Mouse (Mus musculus) CH12.LX (cell line): ENCODE results near the gene Gm37240. TPM values are rescaled to one million over a fixed set of nuclear protein-coding genes. Genes with fewer than 3 reads are reported as not detected.

Experiments
- DNase-seq: peaks from one replicate; pipeline ENCODE4 v3.0.0-alpha.2; 2013; ENCODE audit errors: extremely low read depth
- H3K27ac ChIP-seq: 2 replicates; pipeline ENCODE4 v1.5.1; 2012; ENCODE audit warnings: low read depth, mild to moderate bottlenecking, control low read depth, moderate library complexity; ENCODE audit not compliant: insufficient read depth
- H3K27me3 ChIP-seq: replicated peaks from 2 replicates; pipeline ENCODE3; 2012; ENCODE audit warnings: inconsistent platforms
- H3K36me3 ChIP-seq, 2 experiments: replicated peaks in 1 of 2; 2 replicates each; pipeline versions ENCODE3 to v1.6.1; 2012; ENCODE audit warnings: inconsistent platforms in 1 of 2, low read length in 1 of 2, mild to moderate bottlenecking in 1 of 2, mixed read lengths in 1 of 2, moderate library complexity in 1 of 2; ENCODE audit not compliant: control insufficient read depth in 1 of 2, insufficient read depth in 1 of 2
- H3K4me1 ChIP-seq, 2 experiments: 2 replicates each; pipeline ENCODE4 v1.6.1; 2012; ENCODE audit warnings: inconsistent platforms in 1 of 2, moderate library complexity in 1 of 2; ENCODE audit not compliant: insufficient read depth in 2 of 2, control insufficient read depth in 1 of 2
- H3K4me2 ChIP-seq: 2 replicates; pipeline ENCODE4 v1.6.1; 2012; ENCODE audit warnings: low read depth, mild to moderate bottlenecking, control low read depth; ENCODE audit not compliant: poor library complexity, insufficient read depth, severe bottlenecking
- H3K4me3 ChIP-seq, 3 experiments: fragments of 150-350 bp in 1 of 3; sonication (generic) in 1 of 3; replicated peaks in 1 of 3; 2 replicates each; pipeline versions ENCODE3 to v1.5.1; 2011 to 2012; ENCODE audit warnings: low read depth in 2 of 3, low read length in 2 of 3, mild to moderate bottlenecking in 2 of 3, moderate library complexity in 2 of 3, control low read depth in 1 of 3, improper control_type of control experiment in 1 of 3, inconsistent platforms in 1 of 3, mixed read lengths in 1 of 3; ENCODE audit not compliant: poor library complexity in 1 of 3
- H3K79me2 ChIP-seq: replicated peaks from 2 replicates; pipeline ENCODE4 v1.6.1; 2012; ENCODE audit warnings: mild to moderate bottlenecking, moderate library complexity; ENCODE audit not compliant: control insufficient read depth, poor library complexity, insufficient read depth, severe bottlenecking; ENCODE audit errors: extremely low read depth
- H3K9ac ChIP-seq: 2 replicates; pipeline ENCODE4 v1.6.1; 2012; ENCODE audit warnings: low read depth, mild to moderate bottlenecking, control low read depth, moderate library complexity; ENCODE audit not compliant: insufficient read depth
- H3K9me3 ChIP-seq: replicated peaks from 2 replicates; pipeline ENCODE3; 2012; ENCODE audit warnings: low read length, inconsistent platforms, mixed read lengths
- CHD1 ChIP-seq: IDR thresholded peaks from 2 replicates; pipeline ENCODE4 v1.6.1; 2012; ENCODE audit warnings: low read depth, low read length, improper control_type of control experiment, inconsistent platforms
- CHD2 ChIP-seq: IDR thresholded peaks from 2 replicates; pipeline ENCODE4 v1.6.1; 2011; ENCODE audit warnings: low read length, improper control_type of control experiment
- E2F4 ChIP-seq: IDR thresholded peaks from 2 replicates; pipeline ENCODE4 v1.6.1; 2011; ENCODE audit warnings: low read depth, low read length, improper control_type of control experiment; ENCODE audit not compliant: insufficient replicate concordance
- EP300 ChIP-seq: IDR thresholded peaks from 2 replicates; pipeline ENCODE4 v1.6.1; 2011; ENCODE audit warnings: low read length, improper control_type of control experiment
- ETS1 ChIP-seq: conservative IDR thresholded peaks from 2 replicates; pipeline ENCODE4 v1.6.1; 2012; ENCODE audit warnings: low read depth, mild to moderate bottlenecking, inconsistent platforms, low read length, improper control_type of control experiment, moderate library complexity
- GABPA ChIP-seq: IDR thresholded peaks from 2 replicates; pipeline ENCODE4 v1.6.1; 2012; ENCODE audit warnings: low read depth, low read length, improper control_type of control experiment, inconsistent platforms; ENCODE audit not compliant: insufficient replicate concordance
- HCFC1 ChIP-seq: IDR thresholded peaks from 2 replicates; pipeline ENCODE4 v1.6.1; 2012; ENCODE audit warnings: low read depth, mild to moderate bottlenecking, inconsistent platforms, low read length, improper control_type of control experiment
- IRF4 ChIP-seq: IDR thresholded peaks from 2 replicates; pipeline ENCODE4 v1.6.1; 2014; ENCODE audit warnings: low read depth, mild to moderate bottlenecking, inconsistent platforms, low read length, improper control_type of control experiment
- JUN ChIP-seq: IDR thresholded peaks from 2 replicates; pipeline ENCODE4 v1.6.1; 2011; ENCODE audit warnings: low read depth, mild to moderate bottlenecking, low read length, improper control_type of control experiment, moderate library complexity; ENCODE audit not compliant: insufficient read depth
- JUND ChIP-seq: conservative IDR thresholded peaks from 2 replicates; pipeline ENCODE4 v1.6.1; 2011; ENCODE audit warnings: low read depth, low read length, improper control_type of control experiment
- NELFE ChIP-seq: IDR thresholded peaks from 2 replicates; pipeline ENCODE4 v1.6.1; 2011; ENCODE audit warnings: low read depth, low read length, improper control_type of control experiment
- NRF1 ChIP-seq: IDR thresholded peaks from 2 replicates; pipeline ENCODE4 v1.6.1; 2014; ENCODE audit warnings: low read depth, mild to moderate bottlenecking, inconsistent platforms, low read length, improper control_type of control experiment, moderate library complexity
- PAX5 ChIP-seq: IDR thresholded peaks from 2 replicates; pipeline ENCODE4 v1.6.1; 2012; ENCODE audit warnings: low read length, inconsistent platforms, mixed read lengths
- POLR2A ChIP-seq: IDR thresholded peaks from 2 replicates; pipeline ENCODE4 v1.6.1; 2011; ENCODE audit warnings: low read depth, mild to moderate bottlenecking, improper control_type of control experiment, low read length
- POLR2AphosphoS2 ChIP-seq: IDR thresholded peaks from 2 replicates; pipeline ENCODE4 v1.6.1; 2011; ENCODE audit warnings: low read depth, low read length, improper control_type of control experiment
- RCOR1 ChIP-seq: conservative IDR thresholded peaks from 2 replicates; pipeline ENCODE4 v1.6.1; 2012; ENCODE audit warnings: low read depth, mild to moderate bottlenecking, inconsistent platforms, low read length, improper control_type of control experiment
- SMC3 ChIP-seq: IDR thresholded peaks from 2 replicates; pipeline ENCODE4 v1.6.1; 2011; ENCODE audit warnings: low read depth, low read length, improper control_type of control experiment
- TBP ChIP-seq: conservative IDR thresholded peaks from 2 replicates; pipeline ENCODE4 v1.6.1; 2011; ENCODE audit warnings: low read depth, low read length, improper control_type of control experiment
- USF2 ChIP-seq: conservative IDR thresholded peaks from 2 replicates; pipeline ENCODE4 v1.6.1; 2011; ENCODE audit warnings: low read depth, low read length, improper control_type of control experiment
- ZC3H11A ChIP-seq: IDR thresholded peaks from 2 replicates; pipeline ENCODE4 v1.6.1; 2012; ENCODE audit warnings: low read depth, mild to moderate bottlenecking, inconsistent platforms, low read length, improper control_type of control experiment
- ZMIZ1 ChIP-seq: IDR thresholded peaks from 2 replicates; pipeline ENCODE4 v1.6.1; 2012; ENCODE audit warnings: low read depth, mild to moderate bottlenecking, inconsistent platforms, low read length, improper control_type of control experiment
- dilution Hi-C: fragments of 300-500 bp; cut with MboI; formaldehyde crosslinking; loops from 2 replicates; pipeline ENCODE4 v1.14.3; 2020; ENCODE audit warnings: low sequenced_read_pairs; ENCODE audit not compliant: extremely low pct_unique_long_range_greater_than_20kb, extremely low pct_ligation_motif_present
- in situ Hi-C: fragments of 300-500 bp; cut with MboI; formaldehyde crosslinking; loops from 3 replicates; pipeline ENCODE4 v1.14.3; 2019; ENCODE audit warnings: low sequenced_read_pairs, low pct_ligation_motif_present, low pct_unique_long_range_greater_than_20kb, mixed read lengths
- polyA plus RNA-seq: library from polyadenylated mRNA; unstranded; fragments of >175 nt; gene quantifications from 2 replicates; pipeline ENCODE4 v1.2.1, GENCODE M21; 2012; ENCODE audit warnings: low read depth; ENCODE audit not compliant: insufficient read length
- total RNA-seq, 2 experiments: library from RNA; depleted of rRNA; stranded (reverse); fragments of 300-350 nt in 1 of 2; fragments of >200 nt in 1 of 2; gene quantifications; 2 replicates each; pipeline ENCODE4 v1.2.3; 2012 to 2014

Gm37240 gene
- total and polyA plus RNA-seq, 3 experiments, result 0.08 to 0.19 (median 0.14) TPM

- TF ChIP-seq SMC3 (no peak), E2F4 (no peak), TBP (no peak), CHD1 (no peak), EP300 (no peak)
- Histone ChIP-seq H3K9me3 (no peaks in the 10 kb centered on the region), H3K27me3 (no peaks in the 10 kb centered on the region), H3K4me2 (no peak overlapping the region), H3K4me1 (peaks cover 0 to 5% of the 10 kb centered on the region in 2 experiments; a peak in 1 of 4 replicates), H3K27ac (no peak overlapping the region), H3K79me2 (no peaks in the 10 kb centered on the region), H3K36me3 (peaks cover 8 to 40% of the 10 kb centered on the region in 2 experiments), H3K9ac (no peak overlapping the region), H3K4me3 (no peak overlapping the region)
- no peak for DNase-seq
- in situ Hi-C loops (no loop called here), dilution Hi-C loops (no loop called here)
These were observed 1371.2 kb downstream of the Gm37240 start for GRCm38 (mm10) chr3:84516163-84516562.

GRCm38 (mm10) chr3:84512774-84513515 is 1374.4 kb downstream of the Gm37240 start:
- H3K4me1 ChIP-seq, result no peaks in the 10 kb centered on the region
- dilution Hi-C loops, result no loop called here
- no peak for DNase-seq
- H3K4me3 ChIP-seq, result no peak overlapping the region
- in situ Hi-C loops, result no loop called here
- H3K9me3 ChIP-seq, result no peaks in the 10 kb centered on the region
- TF ChIP-seq CHD1, result no peak
- no peak for TF ChIP-seq POLR2A
- no peak for TF ChIP-seq IRF4
- no peak for TF ChIP-seq TBP
- TF ChIP-seq JUN, result no peak
- no peak for TF ChIP-seq JUND
- no peak for TF ChIP-seq GABPA
- no peak for TF ChIP-seq POLR2AphosphoS2
- TF ChIP-seq USF2, result no peak
- no peak for TF ChIP-seq SMC3
- no peak for TF ChIP-seq CHD2
- no peak for TF ChIP-seq NRF1
- no peak for TF ChIP-seq ETS1
- TF ChIP-seq RCOR1, result no peak
- TF ChIP-seq ZC3H11A, result no peak
- no peak for TF ChIP-seq ZMIZ1
- no peak for TF ChIP-seq HCFC1
- TF ChIP-seq PAX5, result no peak
- TF ChIP-seq NELFE, result no peak
- H3K36me3 ChIP-seq, result peaks cover 8 to 33% of the 10 kb centered on the region in 2 experiments
- H3K4me2 ChIP-seq, result no peak overlapping the region
- no peaks in the 10 kb centered on the region for H3K27me3 ChIP-seq
- H3K9ac ChIP-seq, result no peak overlapping the region
- H3K79me2 ChIP-seq, result no peaks in the 10 kb centered on the region
- H3K27ac ChIP-seq, result no peak overlapping the region
